Mouse (Mus musculus) MEL (cell line): Measurements from ENCODE around the gene Rffl. TPM values are rescaled to one million over a fixed set of nuclear protein-coding genes. Genes with fewer than 3 reads are reported as not detected.

Experiments used
- DNase-seq: peaks from one replicate; pipeline ENCODE4 v3.0.0; 2011; ENCODE audit warnings: low read depth, low spot score
- H3K27ac ChIP-seq: 2 replicates; pipeline ENCODE4 v1.5.1; 2012; ENCODE audit warnings: low read depth, mild to moderate bottlenecking, control low read depth, low read length, moderate library complexity; ENCODE audit not compliant: control insufficient read depth
- H3K27me3 ChIP-seq, 2 experiments: fragments of 150-350 bp in 1 of 2; sonication (generic) in 1 of 2; 2 replicates each; pipeline ENCODE4 v1.6.1; 2012; ENCODE audit warnings: low read length in 2 of 2, mild to moderate bottlenecking in 2 of 2, improper control_type of control experiment in 1 of 2, moderate library complexity in 1 of 2; ENCODE audit not compliant: insufficient read depth in 2 of 2, control insufficient read depth in 1 of 2
- H3K36me3 ChIP-seq, 2 experiments: 2 replicates each; pipeline ENCODE4 v1.6.1; 2012 to 2014; ENCODE audit warnings: low read length in 2 of 2, improper control_type of control experiment in 1 of 2, inconsistent platforms in 1 of 2, mild to moderate bottlenecking in 1 of 2; ENCODE audit not compliant: insufficient read depth in 2 of 2, control insufficient read depth in 1 of 2
- H3K4me1 ChIP-seq, 2 experiments: fragments of 150-350 bp in 1 of 2; sonication (generic) in 1 of 2; 2 replicates each; pipeline ENCODE4 v1.6.1; 2012; ENCODE audit warnings: low read length in 2 of 2, improper control_type of control experiment in 1 of 2, mild to moderate bottlenecking in 1 of 2; ENCODE audit not compliant: insufficient read depth in 2 of 2, control insufficient read depth in 1 of 2
- H3K4me3 ChIP-seq, 2 experiments: fragments of 150-350 bp in 1 of 2; sonication (generic) in 1 of 2; 2 replicates each; pipeline ENCODE4 v1.5.1; 2012; ENCODE audit warnings: low read depth in 2 of 2, low read length in 2 of 2, mild to moderate bottlenecking in 2 of 2, moderate library complexity in 2 of 2, control low read depth in 1 of 2, improper control_type of control experiment in 1 of 2; ENCODE audit not compliant: control insufficient read depth in 1 of 2, insufficient read depth in 1 of 2
- H3K79me2 ChIP-seq: 2 replicates; pipeline ENCODE4 v1.6.1; 2012; ENCODE audit warnings: mild to moderate bottlenecking, low read length, moderate library complexity; ENCODE audit not compliant: control insufficient read depth, poor library complexity, insufficient read depth
- H3K9ac ChIP-seq: 2 replicates; pipeline ENCODE4 v1.6.1; 2012; ENCODE audit warnings: low read depth, mild to moderate bottlenecking, control low read depth, low read length, moderate library complexity; ENCODE audit not compliant: control insufficient read depth, poor library complexity, severe bottlenecking
- H3K9me3 ChIP-seq: fragments of 150-350 bp; sonication (generic); replicated peaks from 2 replicates; pipeline ENCODE4 v1.6.1; 2012; ENCODE audit warnings: mild to moderate bottlenecking, low read length, improper control_type of control experiment, moderate library complexity; ENCODE audit not compliant: insufficient read depth
- BHLHE40 ChIP-seq: IDR thresholded peaks from 2 replicates; pipeline ENCODE4 v1.6.1; 2012; ENCODE audit warnings: low read depth, mild to moderate bottlenecking, inconsistent platforms, low read length, improper control_type of control experiment, borderline replicate concordance
- CHD1 ChIP-seq: IDR thresholded peaks from 2 replicates; pipeline ENCODE4 v1.6.1; 2012; ENCODE audit warnings: low read depth, mild to moderate bottlenecking, inconsistent platforms, low read length, improper control_type of control experiment
- CTCF ChIP-seq, 3 experiments: IDR thresholded peaks in 2 of 3; conservative IDR thresholded peaks in 1 of 3; 2 replicates each; pipeline ENCODE4 v1.5.1; 2011 to 2012; ENCODE audit warnings: low read length in 3 of 3, low read depth in 2 of 3, mild to moderate bottlenecking in 2 of 3, improper control_type of control experiment in 1 of 3, inconsistent platforms in 1 of 3, mixed read lengths in 1 of 3, moderate library complexity in 1 of 3; ENCODE audit not compliant: control insufficient read depth in 1 of 3, insufficient read depth in 1 of 3, poor library complexity in 1 of 3, severe bottlenecking in 1 of 3
- E2F4 ChIP-seq: IDR thresholded peaks from 2 replicates; pipeline ENCODE4 v1.6.1; 2011; ENCODE audit warnings: low read depth, low read length, improper control_type of control experiment, borderline replicate concordance
- ELF1 ChIP-seq: IDR thresholded peaks from 2 replicates; pipeline ENCODE4 v1.6.1; 2014; ENCODE audit warnings: low read depth, mild to moderate bottlenecking, inconsistent platforms, low read length, improper control_type of control experiment, moderate library complexity
- EP300 ChIP-seq, 2 experiments: IDR thresholded peaks; 2 replicates each; pipeline ENCODE4 v1.6.1; 2011; ENCODE audit warnings: improper control_type of control experiment in 2 of 2, low read length in 2 of 2, low read depth in 1 of 2, mild to moderate bottlenecking in 1 of 2
- ETS1 ChIP-seq: IDR thresholded peaks from 2 replicates; pipeline ENCODE4 v1.6.1; 2012; ENCODE audit warnings: low read depth, mild to moderate bottlenecking, inconsistent platforms, low read length, improper control_type of control experiment, moderate library complexity
- GABPA ChIP-seq: IDR thresholded peaks from 2 replicates; pipeline ENCODE4 v1.6.1; 2012; ENCODE audit warnings: low read depth, mild to moderate bottlenecking, inconsistent platforms, low read length, improper control_type of control experiment, moderate library complexity
- HCFC1 ChIP-seq: IDR thresholded peaks from 2 replicates; pipeline ENCODE4 v1.6.1; 2012; ENCODE audit warnings: low read depth, mild to moderate bottlenecking, inconsistent platforms, low read length, improper control_type of control experiment, moderate library complexity
- KAT2A ChIP-seq: conservative IDR thresholded peaks from 2 replicates; pipeline ENCODE4 v1.6.1; 2012; ENCODE audit warnings: low read depth, low read length, improper control_type of control experiment, inconsistent platforms
- MAX ChIP-seq: IDR thresholded peaks from 2 replicates; pipeline ENCODE4 v1.6.1; 2011; ENCODE audit warnings: low read length, improper control_type of control experiment
- MAZ ChIP-seq: IDR thresholded peaks from 2 replicates; pipeline ENCODE4 v1.6.1; 2012; ENCODE audit warnings: low read depth, mild to moderate bottlenecking, inconsistent platforms, low read length, improper control_type of control experiment
- MXI1 ChIP-seq: IDR thresholded peaks from 2 replicates; pipeline ENCODE4 v1.6.1; 2011; ENCODE audit warnings: mild to moderate bottlenecking, low read depth, low read length, improper control_type of control experiment
- MYB ChIP-seq: IDR thresholded peaks from 2 replicates; pipeline ENCODE4 v1.6.1; 2011; ENCODE audit warnings: mild to moderate bottlenecking, low read depth, low read length, improper control_type of control experiment
- MYC ChIP-seq: IDR thresholded peaks from 2 replicates; pipeline ENCODE4 v1.6.1; 2011; ENCODE audit warnings: low read depth, mild to moderate bottlenecking, low read length, improper control_type of control experiment, moderate library complexity
- NELFE ChIP-seq: IDR thresholded peaks from 2 replicates; pipeline ENCODE4 v1.6.1; 2011; ENCODE audit warnings: low read depth, low read length, improper control_type of control experiment
- NRF1 ChIP-seq: IDR thresholded peaks from 2 replicates; pipeline ENCODE4 v1.6.1; 2014; ENCODE audit warnings: low read depth, mild to moderate bottlenecking, inconsistent platforms, low read length, improper control_type of control experiment, moderate library complexity; ENCODE audit not compliant: poor library complexity, insufficient read depth, severe bottlenecking
- POLR2A ChIP-seq, 2 experiments: IDR thresholded peaks; 2 replicates each; pipeline ENCODE4 v1.6.1; 2011 to 2012; ENCODE audit warnings: low read length in 2 of 2, mild to moderate bottlenecking in 2 of 2, control low read depth in 1 of 2, improper control_type of control experiment in 1 of 2, low read depth in 1 of 2, moderate library complexity in 1 of 2; ENCODE audit not compliant: control insufficient read depth in 1 of 2, insufficient read depth in 1 of 2, poor library complexity in 1 of 2
- POLR2AphosphoS2 ChIP-seq: IDR thresholded peaks from 2 replicates; pipeline ENCODE4 v1.6.1; 2011; ENCODE audit warnings: low read length, improper control_type of control experiment
- POLR2AphosphoS5 ChIP-seq: IDR thresholded peaks from 2 replicates; pipeline ENCODE4 v1.6.1; 2012; ENCODE audit warnings: low read depth, borderline replicate concordance, mild to moderate bottlenecking, inconsistent platforms, low read length, moderate library complexity, mixed read lengths
- RAD21 ChIP-seq: IDR thresholded peaks from 2 replicates; pipeline ENCODE4 v1.6.1; 2011; ENCODE audit warnings: mild to moderate bottlenecking, low read depth, low read length, improper control_type of control experiment
- RCOR1 ChIP-seq: IDR thresholded peaks from 2 replicates; pipeline ENCODE4 v1.6.1; 2012; ENCODE audit warnings: low read depth, mild to moderate bottlenecking, inconsistent platforms, low read length, improper control_type of control experiment
- SIN3A ChIP-seq: IDR thresholded peaks from 2 replicates; pipeline ENCODE4 v1.6.1; 2012; ENCODE audit warnings: low read length, improper control_type of control experiment, inconsistent platforms
- TAL1 ChIP-seq: IDR thresholded peaks from 2 replicates; pipeline ENCODE4 v1.6.1; 2012; ENCODE audit warnings: mild to moderate bottlenecking, inconsistent platforms, low read length, moderate library complexity, mixed read lengths
- TBP ChIP-seq: IDR thresholded peaks from 2 replicates; pipeline ENCODE4 v1.8.0; 2011; ENCODE audit warnings: low read depth, low read length, improper control_type of control experiment
- TCF12 ChIP-seq: IDR thresholded peaks from 2 replicates; pipeline ENCODE4 v1.6.1; 2014; ENCODE audit warnings: low read depth, mild to moderate bottlenecking, inconsistent platforms, low read length, improper control_type of control experiment, moderate library complexity
- UBTF ChIP-seq: IDR thresholded peaks from 2 replicates; pipeline ENCODE4 v1.6.1; 2012; ENCODE audit warnings: low read depth, mild to moderate bottlenecking, inconsistent platforms, low read length, improper control_type of control experiment, moderate library complexity, borderline replicate concordance; ENCODE audit not compliant: insufficient read depth
- USF1 ChIP-seq: IDR thresholded peaks from 2 replicates; pipeline ENCODE4 v1.6.1; 2014; ENCODE audit warnings: low read depth, mild to moderate bottlenecking, inconsistent platforms, low read length, improper control_type of control experiment, moderate library complexity
- USF2 ChIP-seq, 2 experiments: IDR thresholded peaks; 2 replicates each; pipeline ENCODE4 v1.6.1; 2011 to 2012; ENCODE audit warnings: improper control_type of control experiment in 2 of 2, low read length in 2 of 2, borderline replicate concordance in 1 of 2, inconsistent platforms in 1 of 2, low read depth in 1 of 2, mild to moderate bottlenecking in 1 of 2; ENCODE audit not compliant: insufficient read depth in 1 of 2
- ZMIZ1 ChIP-seq: IDR thresholded peaks from 2 replicates; pipeline ENCODE4 v1.6.1; 2012; ENCODE audit warnings: low read depth, mild to moderate bottlenecking, inconsistent platforms, low read length, improper control_type of control experiment, moderate library complexity
- ZNF384 ChIP-seq: IDR thresholded peaks from 2 replicates; pipeline ENCODE4 v1.6.1; 2012; ENCODE audit warnings: low read depth, mild to moderate bottlenecking, inconsistent platforms, low read length, improper control_type of control experiment
- polyA plus RNA-seq, 2 experiments: library from polyadenylated mRNA; stranded (reverse) in 1 of 2; unstranded in 1 of 2; fragments of >175 nt in 1 of 2; fragments of >200 nt in 1 of 2; gene quantifications; 2 replicates each; pipeline versions ENCODE4 v1.2.1 to v1.2.4; 2012; ENCODE audit warnings: low replicate concordance in 2 of 2, low read depth in 1 of 2; ENCODE audit not compliant: insufficient read length in 2 of 2, insufficient read depth in 1 of 2, missing spikeins in 1 of 2
- total RNA-seq: library from RNA; depleted of rRNA; stranded (reverse); fragments of 300-350 nt; gene quantifications from 2 replicates; pipeline ENCODE4 v1.2.3, GENCODE M21; 2012

The Rffl gene
- total and polyA plus RNA-seq, 3 experiments: 15.2 to 17.8 TPM; not detected in 1

- Histone ChIP-seq H3K4me1 (peaks cover 0 to 12% of the 10 kb centered on the region in 2 experiments; a peak in 3 of 4 replicates), H3K79me2 (peaks cover 21% of the 10 kb centered on the region), H3K27me3 (no peaks in the 10 kb centered on the region), H3K36me3 (peaks cover 4 to 17% of the 10 kb centered on the region in 2 experiments), H3K4me3 (peak within 1 kb of the TSS; percentile 96 to 98), H3K27ac (peak within 1 kb of the TSS; percentile 65), H3K9ac (peak within 1 kb of the TSS; percentile 94), H3K9me3 (no peaks in the 10 kb centered on the region)
- DNase-seq: peak; percentile 97
- TF ChIP-seq GABPA: no peak; the same call in 1 of the 2 replicates
- TF ChIP-seq TCF12: peak; percentile 73
- TF ChIP-seq NELFE: peak; percentile 86
- TF ChIP-seq POLR2A (IDR thresholded peaks at IDR 0.05; ENCODE audit: control insufficient read depth in 1 of 2, insufficient read depth in 1 of 2, low read depth in 1 of 2, low read length in 2 of 2, poor library complexity in 1 of 2): peak; percentile 91 to 98
- no peak for TF ChIP-seq RAD21
- peak; percentile 86 for TF ChIP-seq POLR2AphosphoS2
- no peak for TF ChIP-seq TAL1
- 0 out of 2 replicates have a peak, but pooled peaks have one; percentile 21 for TF ChIP-seq UBTF
- peak; percentile 23 to 60; a peak in 1 of 4 replicates for TF ChIP-seq EP300 (IDR thresholded peaks at IDR 0.05; ENCODE audit: low read depth in 1 of 2, low read length in 2 of 2)
- TF ChIP-seq USF1: peak; percentile 82
- peak; percentile 90 for TF ChIP-seq E2F4
- TF ChIP-seq ZNF384: no peak
- peak; percentile 100 for TF ChIP-seq MXI1
- TF ChIP-seq CHD1: no peak
- TF ChIP-seq BHLHE40: no peak
- no peak for TF ChIP-seq USF2 (IDR thresholded peaks at IDR 0.05; ENCODE audit: borderline replicate concordance in 1 of 2, insufficient read depth in 1 of 2, low read depth in 1 of 2, low read length in 2 of 2)
- TF ChIP-seq MAZ: no peak; the same call in 1 of the 2 replicates
- peak; percentile 91 for TF ChIP-seq HCFC1
- TF ChIP-seq ELF1: peak; percentile 64
- TF ChIP-seq CTCF (IDR thresholded peaks at IDR 0.05 in 2 of 3, conservative IDR thresholded peaks at IDR 0.05 in 1 of 3; ENCODE audit: control insufficient read depth in 1 of 3, insufficient read depth in 1 of 3, low read depth in 2 of 3, low read length in 3 of 3, poor library complexity in 1 of 3, severe bottlenecking in 1 of 3): peak; percentile 70 to 99 (median 96)
- TF ChIP-seq TBP: peak; percentile 94
- peak; percentile 66; the same call in 1 of the 2 replicates for TF ChIP-seq ETS1
- TF ChIP-seq RCOR1: no peak
- peak; percentile 99 for TF ChIP-seq MYC
- peak; percentile 46; the same call in 1 of the 2 replicates for TF ChIP-seq ZMIZ1
- TF ChIP-seq KAT2A: no peak
- no peak for TF ChIP-seq NRF1
- no peak for TF ChIP-seq POLR2AphosphoS5
- TF ChIP-seq MAX: peak; percentile 98
- no peak for TF ChIP-seq MYB
- TF ChIP-seq SIN3A: peak; percentile 99
Observed at GRCm38 (mm10) chr11:82907651-82908607, 36.9 kb upstream of the Rffl start, which contains the start of gene Nle1. Gene Nle1, minus strand, starts transcription at chr11:82908411.
